Mouse (Mus musculus) neural tube, embryonic 10.5 days (tissue): ENCODE data around the gene Nhs.

Experiments used
- DNase-seq: peaks from one replicate; pipeline ENCODE4 v3.0.0-alpha.2; 2017; ENCODE audit warnings: low spot score; ENCODE audit errors: extremely low spot score

Gene Nhs

DNA sequence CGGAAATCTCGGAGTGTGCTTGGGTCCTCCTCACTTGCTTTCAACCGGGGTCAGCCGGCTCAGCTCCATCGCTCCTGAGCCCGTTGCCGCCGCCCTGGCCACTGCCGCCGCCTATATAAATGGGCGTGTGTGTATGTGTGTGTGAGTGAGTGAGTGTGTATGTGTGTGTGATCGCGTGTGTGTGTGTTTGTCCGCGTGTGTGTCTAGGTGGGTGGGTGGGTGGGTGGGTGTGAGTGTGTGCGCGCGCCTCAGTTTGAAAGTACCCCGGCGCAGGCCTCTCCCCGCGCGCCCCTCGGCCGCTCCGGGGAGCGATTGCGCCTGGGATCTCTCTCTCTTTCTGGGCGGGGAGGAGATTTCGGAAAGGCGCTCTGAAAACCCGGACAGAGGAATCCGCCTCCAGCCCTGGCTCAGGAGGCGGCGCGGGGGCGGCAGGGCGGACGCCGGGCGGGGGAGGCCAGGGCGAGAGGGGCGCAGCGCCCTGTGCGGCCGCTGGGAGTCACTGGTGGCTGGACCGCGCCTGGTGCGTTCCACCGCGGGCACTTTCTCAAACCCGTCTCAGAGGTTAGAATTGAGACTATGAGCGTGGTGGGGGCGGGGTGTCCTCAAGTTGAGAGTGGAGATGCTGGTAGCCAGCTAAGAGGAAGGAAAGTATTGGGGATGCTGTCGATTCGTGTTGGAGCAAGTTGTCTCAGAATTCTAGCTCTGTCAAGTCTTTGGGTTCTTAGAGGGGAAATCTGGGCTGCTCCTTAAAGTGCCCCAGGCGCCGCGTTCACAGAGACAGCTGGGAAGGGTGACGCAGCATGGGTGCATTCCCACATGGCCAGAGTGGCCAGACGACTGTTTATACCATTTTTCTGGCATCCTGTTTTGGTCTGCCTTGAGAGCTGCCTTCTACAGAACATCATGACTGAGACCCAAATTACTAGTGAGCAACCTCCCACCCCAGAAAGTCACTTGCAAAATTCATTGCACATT is at the start of gene Nhs:
TSS of gene Nhs (minus strand) at position 94 of the 975 bp plus-strand sequence.
- DNase-seq: peak; percentile 69

DNA sequence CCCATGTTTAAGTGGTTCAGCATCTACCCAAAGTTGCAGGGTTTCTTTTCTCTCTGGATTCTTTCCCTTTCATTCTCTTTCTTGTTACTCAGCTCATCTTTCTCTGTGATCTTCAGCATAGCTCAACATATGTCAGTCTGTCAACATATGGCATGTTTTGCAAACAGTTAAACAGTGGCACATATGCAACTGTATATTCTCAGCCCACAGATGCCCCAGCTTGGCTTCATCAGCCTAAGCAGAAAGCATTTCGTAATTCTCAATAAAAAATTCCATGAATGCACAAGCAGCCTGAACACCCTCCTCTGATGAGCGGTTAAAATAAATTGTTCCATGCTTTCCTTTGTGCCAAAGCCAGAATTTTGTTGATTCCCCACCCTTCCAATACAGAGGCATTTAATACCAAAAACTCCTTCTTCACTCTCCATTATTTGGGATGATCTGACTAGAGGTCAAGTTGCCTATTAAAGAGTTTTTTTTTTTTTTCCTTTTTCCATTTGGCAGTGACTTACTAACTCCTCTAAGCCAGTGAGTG is 46.9 kb upstream of the Nhs start:
- DNase-seq: no peak

DNA sequence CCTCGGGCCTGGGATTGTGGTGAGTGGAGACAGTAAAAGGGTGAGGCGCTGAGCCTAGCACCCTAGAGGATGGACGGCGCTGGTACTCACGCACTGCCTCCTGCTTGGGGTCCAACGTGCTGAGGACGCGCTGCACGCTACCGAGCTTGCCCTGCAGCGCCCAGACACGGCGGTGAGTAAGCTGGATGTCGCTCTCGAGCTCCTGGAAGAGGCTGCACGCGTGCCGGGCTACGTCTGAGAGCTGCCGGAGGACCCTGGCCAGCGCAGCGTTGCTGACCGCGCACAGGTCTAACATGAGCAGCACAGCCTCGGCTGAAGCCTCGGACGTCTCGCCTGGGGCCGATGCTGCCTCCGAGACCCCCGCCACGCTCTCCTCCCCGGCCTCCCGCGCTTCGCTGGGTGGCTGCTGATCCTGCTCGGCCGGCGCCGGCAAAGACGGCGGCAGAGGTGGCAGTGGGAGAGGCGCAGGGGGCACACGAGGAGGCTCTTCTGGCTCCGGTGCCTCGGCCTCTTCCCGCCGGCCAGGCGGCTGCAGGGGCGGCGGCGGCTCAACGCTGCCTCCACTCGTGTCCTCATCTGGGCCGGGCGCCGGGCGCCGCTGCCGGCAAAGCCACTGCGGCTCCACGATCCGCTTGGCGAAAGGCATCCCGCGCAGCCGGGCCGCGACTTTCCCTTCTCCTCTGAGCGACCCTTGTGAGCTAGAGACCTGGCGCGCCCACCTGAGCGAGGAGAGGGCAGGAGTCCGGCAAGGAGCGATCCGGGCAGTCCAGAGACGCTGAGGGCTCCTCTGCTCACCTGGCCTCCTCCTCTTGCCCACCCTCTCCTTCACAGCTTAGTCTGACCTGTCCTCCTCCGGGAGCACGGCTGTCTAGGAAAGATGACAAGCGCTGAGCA is 540 bp downstream of the Nhs start:
- peak; percentile 53 for DNase-seq

DNA sequence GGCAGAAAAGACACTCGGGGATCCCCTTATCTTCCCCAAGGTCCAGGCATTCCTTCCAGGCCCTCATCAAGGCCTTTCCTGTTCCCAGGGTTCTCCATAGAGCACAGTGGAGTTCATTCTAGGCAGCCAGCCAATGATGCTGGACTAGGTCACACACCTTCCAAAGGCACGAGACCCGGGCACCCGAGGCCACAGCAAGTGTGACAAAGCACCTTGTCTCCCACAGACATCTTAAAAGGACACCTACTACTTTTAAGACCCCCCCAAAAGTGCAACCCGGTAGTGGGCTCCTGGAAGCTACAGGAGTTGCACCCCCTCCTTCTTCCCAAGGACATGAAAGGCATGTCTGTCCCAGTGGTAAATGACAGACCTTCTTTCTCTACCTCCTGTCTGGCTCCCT is 1.4 kb downstream of the Nhs start:
- no peak for DNase-seq

DNA sequence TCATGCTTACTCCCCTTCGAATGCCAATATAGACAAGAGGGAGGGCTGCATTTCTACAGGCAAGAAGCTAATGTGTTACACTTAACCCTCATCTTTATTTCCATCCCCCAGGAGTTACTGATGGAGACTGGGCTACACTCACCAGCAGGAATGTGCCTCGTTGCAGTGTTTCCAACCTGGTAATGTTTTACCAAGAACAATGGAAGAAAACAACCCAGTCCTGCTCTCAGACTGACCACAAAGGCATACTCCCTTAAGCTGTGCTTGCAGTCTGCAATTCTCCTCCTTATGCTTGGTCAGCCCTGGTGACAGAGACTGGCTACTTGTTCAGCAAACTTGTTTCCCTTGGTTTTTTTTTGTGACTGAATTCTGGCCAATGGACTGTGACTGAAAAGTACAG is 21.7 kb downstream of the Nhs start:
- DNase-seq: no peak

DNA sequence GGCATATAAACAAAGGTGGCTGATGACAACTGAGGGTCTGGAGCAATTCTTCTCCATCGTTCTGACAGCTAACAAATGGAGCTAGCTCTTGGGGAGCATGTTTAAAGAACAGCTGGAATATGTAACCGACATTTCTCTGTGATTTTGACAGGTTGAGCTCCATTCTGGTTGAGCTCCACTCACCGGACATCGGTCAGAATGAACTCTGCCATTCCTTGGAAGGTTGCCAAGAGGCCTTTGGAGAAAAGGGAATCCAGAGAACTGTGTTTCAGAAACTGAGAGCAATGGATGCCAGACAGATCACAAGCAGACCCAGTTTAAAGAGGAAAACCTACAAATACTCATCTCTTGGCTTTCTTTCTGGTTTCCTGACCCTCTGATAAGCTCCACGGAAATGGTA is 46.3 kb downstream of the Nhs start:
- DNase-seq: no peak

DNA sequence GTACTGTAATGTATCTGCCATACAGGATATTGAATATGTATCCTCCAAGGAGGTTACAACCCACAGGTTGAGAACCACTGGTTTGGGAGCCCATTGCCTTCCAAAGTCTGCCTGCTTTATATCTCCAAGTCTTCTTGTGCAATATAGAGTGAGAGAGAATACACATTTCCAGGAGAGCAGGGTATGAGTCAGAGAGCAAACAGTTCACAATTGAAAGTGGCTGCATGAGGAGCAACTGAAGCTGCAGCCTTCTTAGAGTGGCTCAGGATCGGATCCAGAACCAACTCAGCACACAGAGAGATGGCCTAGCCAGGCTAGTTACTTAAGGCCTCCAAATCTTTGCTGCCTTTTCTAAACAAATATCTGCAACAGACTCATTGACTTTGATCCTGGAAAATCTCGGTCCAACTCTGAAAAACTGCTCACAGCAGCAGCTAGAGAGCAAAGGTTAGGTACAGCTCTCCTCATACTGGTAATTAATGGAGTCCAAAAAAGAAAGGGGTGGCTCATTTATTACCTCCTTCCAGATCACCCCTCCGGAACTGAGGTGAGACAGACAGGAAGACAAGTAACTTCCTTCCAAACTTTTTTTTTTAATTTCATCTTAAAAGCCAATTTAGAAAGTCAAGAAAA is 56.6 kb downstream of the Nhs start:
- DNase-seq: no peak

DNA sequence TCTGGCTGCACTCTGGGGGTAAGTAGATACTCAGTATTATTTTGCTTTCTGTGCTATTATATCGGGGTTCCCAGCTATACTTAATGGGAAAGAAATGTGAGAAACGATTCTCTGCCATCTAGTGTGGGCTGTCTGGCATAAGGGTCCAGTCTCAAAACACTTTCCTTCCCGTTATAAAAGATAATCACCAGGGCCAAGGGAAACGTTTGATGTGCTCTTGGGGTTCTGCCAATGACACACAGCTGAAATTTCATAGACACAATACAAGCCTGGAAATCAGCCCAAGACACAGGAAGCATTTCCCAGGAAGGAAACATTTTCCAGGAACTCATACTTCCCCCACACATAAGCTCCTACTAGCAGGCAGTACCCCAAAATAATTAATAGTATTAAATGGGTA is 61.2 kb downstream of the Nhs start:
- DNase-seq: no peak

DNA sequence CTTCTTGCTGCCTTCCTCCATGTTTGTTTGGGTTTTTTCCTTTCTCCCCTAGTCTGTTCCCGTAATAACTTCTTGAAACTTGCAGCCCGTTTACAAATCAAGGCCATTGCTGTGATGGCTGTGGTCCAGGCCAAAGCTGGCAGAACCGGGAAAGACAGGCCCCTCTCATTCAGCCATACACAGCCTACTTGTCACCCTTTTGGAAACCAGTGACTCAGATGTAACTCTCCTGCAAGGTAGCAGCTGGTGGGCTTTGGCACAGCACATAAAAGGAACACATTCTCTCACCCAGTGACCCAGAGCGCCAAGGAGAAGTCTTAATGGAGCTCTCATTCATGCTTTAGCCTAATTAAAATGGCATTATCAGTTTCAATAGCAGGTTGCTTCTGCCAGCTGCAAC is 72.2 kb downstream of the Nhs start:
- DNase-seq: no peak

DNA sequence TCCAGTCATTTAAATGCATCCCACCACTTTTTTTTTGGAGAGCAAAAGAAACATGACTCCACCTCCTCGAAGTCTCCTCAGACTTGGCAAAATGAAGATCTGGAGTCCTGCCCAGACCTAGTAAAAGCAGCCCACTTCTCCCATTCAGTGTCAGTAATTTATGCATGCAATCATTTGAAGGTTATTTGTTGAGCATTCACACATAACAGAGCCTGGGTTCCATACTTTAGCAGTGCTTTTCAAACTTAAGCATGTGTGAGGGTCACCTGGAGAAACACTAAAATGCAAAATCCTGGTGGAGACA is 73.7 kb downstream of the Nhs start:
- DNase-seq: no peak

DNA sequence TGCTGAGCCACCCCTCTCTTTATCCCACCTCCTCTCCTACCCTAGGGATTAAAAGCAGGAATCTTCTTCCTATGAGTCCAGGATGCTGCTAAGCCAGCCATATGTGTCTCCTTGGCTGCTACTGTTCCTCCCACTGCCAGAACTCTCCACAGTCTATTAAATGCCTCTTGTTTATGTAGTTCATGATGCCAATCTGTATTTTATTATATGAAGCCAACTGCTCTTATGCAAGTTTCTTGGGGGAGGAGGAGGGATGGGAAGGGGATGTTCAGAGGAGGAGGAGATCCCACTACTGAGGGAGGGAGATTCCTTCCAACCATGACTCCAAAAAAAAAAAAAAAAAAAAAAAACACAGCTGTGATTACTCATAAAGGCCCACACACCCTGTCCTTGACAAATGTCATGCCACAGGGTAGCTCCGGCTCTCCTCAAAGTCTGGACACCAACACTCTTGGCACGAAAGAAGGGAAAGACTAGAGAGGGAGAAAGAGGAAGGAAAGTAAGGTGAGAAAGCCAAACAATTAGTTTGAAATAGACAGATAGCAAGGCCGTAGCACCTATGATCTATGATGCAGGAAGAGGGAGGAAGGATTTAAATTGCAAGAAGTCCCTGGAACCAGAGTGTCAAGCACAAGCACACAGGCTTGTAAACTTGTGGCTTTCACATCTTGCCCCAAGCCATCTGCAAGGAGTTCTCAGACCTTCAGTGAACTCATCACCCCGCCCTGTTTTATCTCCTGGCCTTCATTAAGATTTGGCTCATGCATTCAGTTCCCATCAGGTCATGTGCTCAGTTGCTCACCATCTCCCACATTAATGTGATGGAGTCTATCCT is 74.3 kb downstream of the Nhs start:
- DNase-seq: no peak

DNA sequence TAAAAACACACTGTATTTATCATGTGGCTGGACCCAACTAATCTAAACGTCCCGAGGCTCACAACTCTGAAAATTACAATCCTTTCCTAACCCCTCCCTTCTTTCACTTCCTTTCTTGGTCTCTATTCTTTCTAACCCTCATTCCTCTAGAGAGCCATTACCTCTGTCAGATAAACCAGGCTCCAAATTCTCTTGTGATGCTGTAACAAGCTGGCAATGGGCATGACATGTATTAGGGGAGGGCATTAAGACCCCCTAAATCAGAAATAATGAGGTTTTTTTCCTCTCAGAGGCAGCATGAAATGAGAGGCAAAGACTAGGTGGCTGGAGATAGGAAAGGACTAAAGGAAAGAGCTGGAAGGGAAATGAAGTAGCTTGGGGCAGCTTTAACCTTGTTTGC is 96.4 kb downstream of the Nhs start:
- no peak for DNase-seq

DNA sequence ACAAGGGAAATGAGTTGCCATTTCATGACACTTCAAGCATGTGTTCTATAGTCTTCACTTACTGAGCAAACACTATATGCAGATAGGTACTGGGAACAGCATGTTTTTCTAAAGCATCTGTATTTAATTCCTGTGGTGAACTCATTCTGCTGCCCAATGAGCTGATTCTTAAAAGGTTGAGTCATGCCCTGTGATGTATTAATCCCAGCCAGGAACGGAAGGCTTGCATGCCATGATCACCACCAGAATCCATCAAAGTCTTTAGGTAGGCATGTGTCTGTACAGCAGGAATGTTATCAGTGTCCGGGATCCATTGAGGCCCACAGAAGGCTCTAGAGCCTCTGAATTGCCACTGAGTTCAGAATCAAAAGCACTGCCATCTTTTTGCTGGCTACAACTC is 103.9 kb downstream of the Nhs start:
- DNase-seq: no peak

DNA sequence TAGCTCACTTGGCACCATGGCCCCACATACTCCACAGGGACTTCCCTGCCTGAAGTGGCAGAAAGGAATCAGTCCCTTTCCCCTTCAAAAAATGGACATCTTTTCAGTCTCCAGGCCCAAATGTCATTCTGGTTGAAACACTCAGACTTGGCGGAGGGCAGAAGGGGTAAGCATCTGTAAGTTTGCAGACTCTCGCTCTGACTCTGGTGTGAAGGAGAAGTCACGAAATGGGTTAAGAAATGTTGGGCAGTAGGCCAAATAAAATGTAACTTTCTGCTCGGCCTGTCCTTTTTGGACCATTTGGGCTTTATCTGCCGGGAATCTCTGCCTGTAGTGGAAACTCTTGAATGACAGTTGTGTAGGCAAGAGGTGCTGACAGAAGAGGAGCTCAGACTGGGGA is 106.0 kb downstream of the Nhs start:
- DNase-seq: no peak

DNA sequence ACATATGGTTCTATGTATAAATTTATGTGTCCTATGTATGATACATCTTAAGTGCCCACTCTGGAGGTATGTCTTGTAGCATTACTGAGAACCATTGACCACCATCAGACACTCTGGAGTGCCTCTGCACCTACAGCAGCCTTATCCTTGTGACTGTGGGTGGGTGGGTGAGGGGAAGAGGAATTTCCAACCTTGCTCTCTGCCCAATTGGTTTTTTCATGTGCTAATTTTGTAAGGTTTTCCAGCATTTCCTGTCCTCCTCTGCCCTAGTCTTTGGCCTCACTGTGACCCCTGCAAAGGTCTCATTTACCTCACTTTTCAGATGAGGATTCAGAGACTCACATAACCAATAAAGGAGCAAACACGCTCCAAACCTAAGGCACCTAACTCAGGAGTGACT is 107.0 kb downstream of the Nhs start:
- DNase-seq: no peak

DNA sequence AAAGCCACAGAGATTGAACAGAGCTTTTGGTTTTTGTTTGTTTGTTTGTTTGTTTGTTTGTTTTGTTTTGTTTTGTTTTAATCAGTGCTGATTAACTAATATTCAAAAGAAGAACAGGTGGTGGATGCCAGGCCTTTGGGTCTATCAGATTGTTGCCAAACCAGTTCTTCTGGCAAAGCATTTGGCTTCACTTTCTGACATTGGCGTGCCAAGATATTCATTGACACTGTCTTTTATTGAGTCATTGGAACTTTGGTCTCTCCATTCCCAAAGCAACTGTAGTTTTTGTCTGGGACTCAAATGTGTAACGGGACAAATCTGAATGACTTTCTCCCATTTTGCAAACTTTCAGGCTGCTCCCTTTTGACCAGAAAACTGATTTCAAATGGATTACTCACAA is 109.9 kb downstream of the Nhs start:
- no peak for DNase-seq

DNA sequence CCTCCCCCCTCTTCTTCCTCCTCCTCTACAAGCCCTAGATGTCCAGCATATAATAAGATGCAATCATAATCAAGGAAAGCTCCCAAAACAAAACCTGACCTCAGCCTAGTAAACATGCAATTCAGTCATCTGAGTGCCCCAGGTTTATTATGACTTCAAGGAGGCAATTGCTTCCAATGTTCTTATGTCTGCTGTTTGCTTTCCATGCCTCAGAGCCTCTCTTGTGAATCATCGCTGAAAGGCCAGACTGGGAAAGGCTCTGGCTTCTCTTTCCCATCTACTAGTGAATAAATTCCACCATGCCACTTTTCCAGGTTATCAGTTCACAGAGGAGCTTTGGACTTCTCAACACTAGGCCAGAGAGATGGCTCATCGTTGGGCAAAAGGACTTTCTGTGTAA is 114.0 kb downstream of the Nhs start:
- DNase-seq: no peak

DNA sequence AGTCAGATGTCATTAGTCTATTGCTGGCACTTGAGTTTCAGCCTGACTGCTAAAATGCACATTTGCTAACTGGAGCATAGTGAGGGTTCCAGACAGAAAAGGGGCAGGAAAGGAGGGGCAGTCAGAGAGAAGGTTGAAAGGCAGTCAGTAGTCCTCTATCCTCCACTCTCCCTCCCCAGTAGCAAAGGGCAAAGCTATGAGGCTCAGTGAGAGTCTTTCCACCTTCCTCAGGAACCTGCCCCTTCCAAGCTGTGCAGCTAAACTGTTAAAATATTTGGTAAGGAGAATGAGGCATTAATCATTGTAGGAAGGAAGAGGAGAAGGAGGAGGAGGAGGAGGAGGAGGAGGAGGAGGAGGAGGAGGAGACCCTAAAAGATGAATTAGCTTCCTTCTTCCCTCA is 115.4 kb downstream of the Nhs start:
- no peak for DNase-seq

DNA sequence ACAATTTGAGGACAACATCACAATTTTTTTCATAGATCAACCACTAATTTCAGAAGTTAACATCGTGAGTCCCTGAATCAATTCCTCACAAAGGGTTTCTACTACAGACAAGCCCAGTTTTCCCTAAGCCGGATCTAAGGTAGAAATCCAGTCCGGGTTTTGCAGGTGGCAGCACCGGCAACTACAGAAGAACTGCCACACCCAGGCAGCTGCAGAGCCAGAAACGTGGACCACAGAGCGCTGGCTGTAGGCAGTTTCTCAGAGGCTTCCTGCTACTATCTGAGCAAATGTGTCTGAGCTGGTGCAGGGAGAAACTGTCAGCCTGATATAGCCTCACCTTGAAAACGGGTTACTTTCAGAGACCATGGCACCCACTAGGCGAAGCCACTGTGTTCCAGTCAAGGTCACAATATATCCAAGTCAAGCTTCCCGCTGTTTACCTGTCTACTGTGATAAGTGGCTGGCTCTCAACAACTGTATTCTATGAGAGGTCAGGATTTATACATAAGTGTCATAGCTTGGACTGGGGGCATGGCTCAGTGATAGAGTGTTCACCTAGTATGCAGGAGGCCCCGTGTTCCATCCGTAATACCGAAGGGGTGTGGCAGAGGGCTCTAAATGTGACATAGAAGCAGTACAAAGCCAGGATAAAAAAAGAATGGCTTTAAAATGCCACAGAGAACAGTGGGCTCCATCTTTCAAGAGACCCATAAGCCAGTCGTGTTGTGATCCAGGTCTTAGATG is 134.1 kb downstream of the Nhs start:
- DNase-seq: peak; percentile 42

DNA sequence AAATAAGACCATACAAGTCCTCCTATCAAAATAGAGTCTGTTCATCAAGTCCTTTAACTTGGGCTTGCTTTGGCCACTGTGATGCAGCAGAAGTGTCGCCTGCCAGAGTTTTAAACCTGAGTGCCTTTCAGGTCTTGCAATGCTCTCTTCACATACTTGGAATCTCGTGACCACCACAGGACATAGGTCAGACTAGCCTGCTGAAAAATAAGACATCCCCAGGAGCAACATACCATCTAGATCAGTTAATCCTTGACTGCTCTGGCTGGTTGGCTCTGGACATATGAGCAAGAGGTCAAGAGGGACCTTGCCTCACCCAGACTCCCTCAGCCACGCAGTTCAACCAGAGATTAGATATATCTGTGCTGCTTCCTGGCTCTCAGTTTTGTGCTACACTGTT is 137.8 kb downstream of the Nhs start:
- no peak for DNase-seq
